Mouse (Mus musculus): ENCODE measurements at regions not wholly inside any gene's neighbourhood (a gene's known extent, or its start where the extent isn't known, plus 50 kb on each side); places are given as distances from the start of the nearest gene placed in this dataset.

- Histone ChIP-seq H3K9ac (ENCODE audit: control insufficient read depth, low read depth, low read length, poor library complexity, severe bottlenecking) (no peak overlapping the region), H3K27ac (ENCODE audit: control insufficient read depth, low read depth, low read length) (no peak overlapping the region), H3K36me3 (ENCODE audit: control insufficient read depth in 1 of 2, insufficient read depth in 2 of 2, low read length in 2 of 2) (no peaks in the 10 kb centered on the region), H3K79me2 (ENCODE audit: control insufficient read depth, insufficient read depth, low read length, poor library complexity) (no peaks in the 10 kb centered on the region), H3K4me1 (ENCODE audit: control insufficient read depth in 1 of 2, insufficient read depth in 2 of 2, low read length in 2 of 2) (no peaks in the 10 kb centered on the region), H3K27me3 (ENCODE audit: control insufficient read depth in 1 of 2, insufficient read depth in 2 of 2, low read length in 2 of 2) (no peaks in the 10 kb centered on the region), H3K4me3 (ENCODE audit: control insufficient read depth in 1 of 2, insufficient read depth in 1 of 2, low read depth in 2 of 2, low read length in 2 of 2) (no peak overlapping the region), H3K9me3 (replicated peaks; ENCODE audit: insufficient read depth, low read length) (no peaks in the 10 kb centered on the region)
- TF ChIP-seq POLR2AphosphoS2 (IDR thresholded peaks at IDR 0.05; ENCODE audit: low read length) (no peak), E2F4 (IDR thresholded peaks at IDR 0.05; ENCODE audit: borderline replicate concordance, low read depth, low read length) (no peak), USF1 (IDR thresholded peaks at IDR 0.05; ENCODE audit: low read depth, low read length) (no peak), MAX (IDR thresholded peaks at IDR 0.05; ENCODE audit: low read length) (no peak), BHLHE40 (IDR thresholded peaks at IDR 0.05; ENCODE audit: borderline replicate concordance, low read depth, low read length) (no peak), MYB (IDR thresholded peaks at IDR 0.05; ENCODE audit: low read depth, low read length) (no peak), ETS1 (IDR thresholded peaks at IDR 0.05; ENCODE audit: low read depth, low read length) (no peak), NRF1 (IDR thresholded peaks at IDR 0.05; ENCODE audit: insufficient read depth, low read depth, low read length, poor library complexity, severe bottlenecking) (no peak), CHD1 (IDR thresholded peaks at IDR 0.05; ENCODE audit: low read depth, low read length) (no peak), ELF1 (IDR thresholded peaks at IDR 0.05; ENCODE audit: low read depth, low read length) (no peak), ZKSCAN1 (IDR thresholded peaks at IDR 0.05; ENCODE audit: low read depth, low read length) (no peak), RAD21 (IDR thresholded peaks at IDR 0.05; ENCODE audit: low read depth, low read length) (no peak), UBTF (IDR thresholded peaks at IDR 0.05; ENCODE audit: borderline replicate concordance, insufficient read depth, low read depth, low read length) (no peak), TBP (IDR thresholded peaks at IDR 0.05; ENCODE audit: low read depth, low read length) (no peak), POLR2A (IDR thresholded peaks at IDR 0.05; ENCODE audit: control insufficient read depth in 1 of 2, insufficient read depth in 1 of 2, low read depth in 1 of 2, low read length in 2 of 2, poor library complexity in 1 of 2) (no peak), SIN3A (IDR thresholded peaks at IDR 0.05; ENCODE audit: low read length) (no peak), MYC (IDR thresholded peaks at IDR 0.05; ENCODE audit: low read depth, low read length) (no peak), HCFC1 (IDR thresholded peaks at IDR 0.05; ENCODE audit: low read depth, low read length) (no peak), CTCF (IDR thresholded peaks at IDR 0.05 in 2 of 3, conservative IDR thresholded peaks at IDR 0.05 in 1 of 3; ENCODE audit: control insufficient read depth in 1 of 3, insufficient read depth in 1 of 3, low read depth in 2 of 3, low read length in 3 of 3, poor library complexity in 1 of 3, severe bottlenecking in 1 of 3) (no peak)
- no peak for DNase-seq (ENCODE audit: low read depth, low spot score)
These were observed 68.5 kb upstream of the Robo1 start for GRCm38 (mm10) chr16:72239631-72240030.

DNA sequence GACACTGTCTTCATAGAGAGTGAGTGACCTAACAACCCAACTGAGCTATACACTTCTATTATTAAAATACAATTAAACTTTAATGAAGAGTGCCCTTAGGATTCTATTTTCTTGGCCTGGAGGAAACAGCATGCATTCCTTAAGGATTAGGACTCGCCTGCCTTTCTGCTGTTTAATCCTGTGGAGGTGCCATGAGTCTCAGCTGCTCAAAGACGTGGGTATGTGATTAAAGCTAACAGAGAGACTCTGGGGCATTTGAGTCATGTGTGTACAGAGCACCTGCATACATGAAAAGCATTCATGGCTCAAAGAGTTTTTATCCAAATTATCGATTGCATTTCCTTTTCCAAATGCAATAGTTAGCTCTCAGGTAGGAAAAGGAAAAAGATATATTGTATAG, 51.7 kb upstream of the Robo1 start:
- DNase-seq (ENCODE audit: low read depth, low spot score), result no peak
- Histone ChIP-seq H3K9me3 (replicated peaks; ENCODE audit: insufficient read depth, low read length) (no peaks in the 10 kb centered on the region), H3K27me3 (ENCODE audit: control insufficient read depth in 1 of 2, insufficient read depth in 2 of 2, low read length in 2 of 2) (no peaks in the 10 kb centered on the region), H3K36me3 (ENCODE audit: control insufficient read depth in 1 of 2, insufficient read depth in 2 of 2, low read length in 2 of 2) (no peaks in the 10 kb centered on the region), H3K4me3 (ENCODE audit: control insufficient read depth in 1 of 2, insufficient read depth in 1 of 2, low read depth in 2 of 2, low read length in 2 of 2) (no peak overlapping the region), H3K27ac (ENCODE audit: control insufficient read depth, low read depth, low read length) (no peak overlapping the region), H3K4me1 (ENCODE audit: control insufficient read depth in 1 of 2, insufficient read depth in 2 of 2, low read length in 2 of 2) (no peaks in the 10 kb centered on the region), H3K9ac (ENCODE audit: control insufficient read depth, low read depth, low read length, poor library complexity, severe bottlenecking) (no peak overlapping the region), H3K79me2 (ENCODE audit: control insufficient read depth, insufficient read depth, low read length, poor library complexity) (no peaks in the 10 kb centered on the region)
- TF ChIP-seq E2F4 (IDR thresholded peaks at IDR 0.05; ENCODE audit: borderline replicate concordance, low read depth, low read length) (no peak), MAFK (IDR thresholded peaks at IDR 0.05; ENCODE audit: borderline replicate concordance, low read depth, low read length) (no peak), UBTF (IDR thresholded peaks at IDR 0.05; ENCODE audit: borderline replicate concordance, insufficient read depth, low read depth, low read length) (no peak), ZC3H11A (IDR thresholded peaks at IDR 0.05; ENCODE audit: low read depth, low read length) (no peak), EP300 (IDR thresholded peaks at IDR 0.05; ENCODE audit: low read depth in 1 of 2, low read length in 2 of 2) (no peak), MYB (IDR thresholded peaks at IDR 0.05; ENCODE audit: low read depth, low read length) (no peak), USF2 (IDR thresholded peaks at IDR 0.05; ENCODE audit: borderline replicate concordance in 1 of 2, insufficient read depth in 1 of 2, low read depth in 1 of 2, low read length in 2 of 2) (no peak), SIN3A (IDR thresholded peaks at IDR 0.05; ENCODE audit: low read length) (no peak), ZNF384 (IDR thresholded peaks at IDR 0.05; ENCODE audit: low read depth, low read length) (no peak), HCFC1 (IDR thresholded peaks at IDR 0.05; ENCODE audit: low read depth, low read length) (no peak), NRF1 (IDR thresholded peaks at IDR 0.05; ENCODE audit: insufficient read depth, low read depth, low read length, poor library complexity, severe bottlenecking) (no peak)
